Mouse (Mus musculus): Measurements from ENCODE around the gene Runx1.

DNA sequence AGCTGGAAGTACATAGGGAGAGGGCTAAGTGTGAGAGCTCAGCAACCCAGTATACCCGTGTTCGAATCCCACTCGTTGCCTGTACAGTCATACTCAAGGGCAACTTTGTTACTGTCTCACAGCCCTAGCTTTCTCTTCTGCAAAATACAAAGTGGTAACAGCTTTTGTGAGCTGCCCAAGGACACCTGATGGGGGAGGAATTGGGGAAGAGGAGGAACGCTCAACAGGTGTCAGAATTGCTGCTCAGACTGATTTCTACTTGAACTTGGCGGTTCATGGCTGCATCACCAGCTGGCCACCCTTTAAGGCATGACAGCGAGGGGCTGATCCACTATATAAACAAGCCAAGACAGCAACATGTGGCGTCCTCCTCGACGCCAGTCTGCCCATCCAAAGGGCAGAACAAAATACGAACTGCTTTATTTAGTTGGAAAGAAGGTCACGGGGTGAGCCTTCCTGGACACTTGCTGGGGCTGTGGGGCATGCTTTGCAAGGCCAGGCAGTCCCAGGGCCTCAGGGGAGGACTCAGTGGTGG is 151.0 kb downstream of the Runx1 start:
- TF ChIP-seq ZC3H11A (IDR thresholded peaks at IDR 0.05; ENCODE audit: low read depth, low read length) (no peak), SMC3 (IDR thresholded peaks at IDR 0.05; ENCODE audit: low read depth, low read length) (no peak; the same call in 1 of the 2 replicates), MAX (IDR thresholded peaks at IDR 0.05; ENCODE audit: low read length) (peak; percentile 61; the same call in 1 of the 2 replicates)
